Mouse (Mus musculus) adrenal gland, postnatal 25 days (tissue): ENCODE measurements around the gene Nrip1. TPM values are rescaled to one million over a fixed set of nuclear protein-coding genes. Genes with fewer than 3 reads are reported as not detected.
"Not testable (repeated sequence)": the region's sequence is repeated elsewhere in the genome, so short reads cannot be mapped to it uniquely, and the experiment has no call there.

Experiments used
- DNase-seq: peaks from one replicate; pipeline ENCODE4 v3.0.0; 2021; ENCODE audit warnings: mixed read lengths
- long read RNA-seq: library from polyadenylated mRNA; stranded (forward); transcript quantifications from one replicate; pipeline ENCODE4 v2.0.0, GENCODE M21; 2021
- total RNA-seq: library from RNA; stranded (reverse); gene quantifications from 2 replicates; pipeline ENCODE4 v1.2.3, GENCODE M21; 2021

The Nrip1 gene
- 77.2 and 97.1 TPM in 2 replicates for total RNA-seq
- long read RNA-seq, partial matches to known transcripts: 1 of 11 reads
- long read RNA-seq, other reads (novel, unspliced or antisense): 8 of 11 reads

DNA sequence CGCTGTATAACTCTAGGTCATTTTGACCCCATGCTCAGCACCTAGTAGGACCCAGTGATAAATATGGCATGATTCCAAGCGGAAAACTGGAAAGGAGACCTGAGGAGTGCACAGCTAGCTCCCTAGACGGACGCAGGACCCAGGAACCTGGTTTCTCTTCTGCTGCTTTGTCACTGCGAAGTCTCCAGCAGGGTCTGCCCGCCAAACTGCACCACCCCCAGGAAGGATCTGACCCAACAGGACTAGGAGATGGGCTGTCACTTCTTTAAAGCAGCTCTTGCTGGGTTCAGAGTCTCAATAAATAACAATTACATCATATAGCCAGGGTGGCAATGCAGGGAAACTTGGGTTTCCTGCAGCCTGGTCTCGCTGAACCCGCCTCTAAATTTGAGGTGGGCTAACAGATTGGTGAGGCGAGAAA lies at the start of gene Nrip1:
TSS of gene Nrip1 (minus strand) at position 157 of the 421 bp plus-strand sequence.
- peak; percentile 61 for DNase-seq

DNA sequence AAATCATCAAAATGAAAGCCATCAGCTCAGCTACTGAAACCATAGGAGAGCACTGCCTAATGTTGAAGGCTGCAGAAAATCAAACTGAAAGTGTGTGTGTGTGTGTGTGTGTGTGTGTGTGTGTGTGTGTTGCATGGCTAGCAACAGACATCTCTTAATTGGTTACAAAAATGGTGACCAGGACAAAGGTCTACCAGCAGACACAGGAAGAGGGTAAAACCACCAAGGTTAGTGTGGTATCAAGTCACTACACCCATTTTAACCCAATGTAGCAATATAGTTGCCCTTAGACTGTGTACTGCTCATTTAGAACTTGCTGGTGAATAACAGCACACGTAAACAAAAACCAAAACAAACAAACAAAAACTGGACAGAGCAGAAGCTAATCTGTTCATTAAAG lies 48.9 kb upstream of the Nrip1 start:
- DNase-seq: no peak

DNA sequence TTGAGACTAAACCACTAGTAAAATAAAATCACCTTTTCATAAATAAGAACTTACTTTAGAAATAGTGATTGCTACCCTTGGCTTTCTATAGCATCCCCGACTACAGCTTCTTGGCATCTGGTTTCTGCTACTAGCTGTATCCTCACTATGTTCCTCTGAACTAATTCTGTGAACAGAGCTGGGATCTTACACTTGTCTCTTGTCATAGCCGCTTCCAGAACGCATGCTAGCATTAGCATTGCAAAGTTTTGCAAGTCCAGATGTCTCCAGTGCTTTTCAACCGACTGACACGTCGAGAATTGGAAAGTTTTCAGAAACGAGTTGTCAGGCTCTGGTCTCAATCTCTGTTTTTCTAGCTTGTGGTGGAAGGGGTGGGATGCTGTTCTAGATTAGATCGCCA lies 46.2 kb upstream of the Nrip1 start:
- DNase-seq: no peak

DNA sequence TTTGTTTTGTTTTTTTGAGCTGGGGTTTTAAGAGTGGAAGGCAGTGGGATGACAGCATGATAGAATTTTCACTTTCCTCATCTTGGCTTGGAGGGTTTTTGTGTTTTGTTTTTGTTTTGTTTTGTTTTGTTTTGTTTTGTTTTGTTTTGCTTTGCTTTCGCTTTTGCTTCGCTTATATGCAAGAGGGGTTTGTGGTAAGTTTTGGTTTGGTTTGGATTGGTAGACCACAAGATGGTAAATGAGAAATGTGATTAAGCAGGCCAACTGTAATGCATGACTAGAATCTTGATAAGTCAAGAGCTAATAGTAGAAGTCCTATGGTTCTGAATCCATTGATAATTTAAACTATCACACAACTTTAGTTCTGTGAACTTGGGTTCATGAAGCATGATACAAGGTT lies 42.9 kb upstream of the Nrip1 start:
- no peak for DNase-seq

DNA sequence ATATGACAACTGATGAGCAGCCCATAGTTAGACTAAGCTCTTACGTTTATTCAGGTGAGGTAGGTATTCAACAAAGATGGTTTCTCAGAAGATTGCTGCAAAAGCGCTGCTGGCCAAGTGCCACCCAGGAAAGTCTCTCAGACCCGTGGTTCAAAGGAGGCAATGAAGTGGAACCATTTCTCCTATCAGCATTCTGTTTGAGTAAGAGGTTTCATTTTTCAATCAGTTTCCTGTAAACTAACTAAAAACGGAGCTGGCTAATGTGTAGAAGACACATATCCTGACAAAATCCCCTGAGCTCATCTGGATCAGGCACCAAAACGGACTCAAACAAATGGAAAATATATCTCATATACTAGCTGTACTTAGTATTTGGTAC lies 42.4 kb upstream of the Nrip1 start:
- DNase-seq: no peak

DNA sequence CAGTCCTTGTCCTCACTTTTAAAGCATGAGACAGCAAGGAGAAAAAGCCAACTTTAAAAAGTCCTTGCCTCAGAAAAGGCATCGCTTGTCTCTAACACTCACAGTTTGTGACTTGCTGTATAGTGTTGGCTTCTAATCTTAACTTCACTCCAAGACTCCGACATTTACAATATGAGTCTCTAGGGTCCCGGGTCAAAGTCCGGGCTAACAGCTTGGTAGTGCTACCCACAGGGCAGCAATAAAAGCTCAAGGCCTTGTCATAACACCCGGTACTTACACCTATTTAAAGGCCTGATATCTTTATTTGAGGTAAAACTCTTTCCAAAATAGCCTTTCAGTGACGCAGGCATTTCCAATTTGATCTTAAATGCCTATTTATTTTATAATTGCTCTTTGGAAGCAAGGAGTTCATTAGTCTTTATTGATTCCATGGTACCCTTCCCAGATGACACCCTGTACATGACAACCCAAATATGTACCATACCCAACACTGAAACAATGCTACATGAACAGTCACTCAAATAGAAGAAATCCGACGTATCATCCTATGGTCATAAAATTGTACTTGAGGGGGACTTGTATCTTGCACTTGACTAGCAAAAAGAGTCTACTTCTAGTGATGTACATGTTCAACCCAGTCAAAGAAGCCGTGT lies 41.9 kb upstream of the Nrip1 start:
- DNase-seq: no peak

DNA sequence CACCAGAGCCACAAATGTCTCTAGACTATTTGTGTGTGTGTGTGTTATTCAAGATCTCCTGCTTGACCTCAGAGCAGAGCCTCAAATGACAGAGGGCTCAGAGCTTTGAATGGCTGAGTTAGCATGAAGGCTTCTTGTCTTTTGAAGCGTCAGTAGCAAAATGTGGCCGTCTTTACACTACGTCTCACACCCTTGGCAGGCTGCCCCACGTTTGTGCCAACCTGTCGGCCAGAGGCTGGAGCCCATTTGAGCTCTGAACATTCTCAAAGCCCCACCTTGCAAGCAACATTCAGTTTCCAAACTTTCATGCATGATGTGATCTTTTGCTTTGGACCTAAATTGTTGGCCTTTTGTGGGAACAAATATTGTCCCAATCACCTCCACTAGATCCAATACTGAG lies 40.9 kb upstream of the Nrip1 start:
- DNase-seq: peak; percentile 11

DNA sequence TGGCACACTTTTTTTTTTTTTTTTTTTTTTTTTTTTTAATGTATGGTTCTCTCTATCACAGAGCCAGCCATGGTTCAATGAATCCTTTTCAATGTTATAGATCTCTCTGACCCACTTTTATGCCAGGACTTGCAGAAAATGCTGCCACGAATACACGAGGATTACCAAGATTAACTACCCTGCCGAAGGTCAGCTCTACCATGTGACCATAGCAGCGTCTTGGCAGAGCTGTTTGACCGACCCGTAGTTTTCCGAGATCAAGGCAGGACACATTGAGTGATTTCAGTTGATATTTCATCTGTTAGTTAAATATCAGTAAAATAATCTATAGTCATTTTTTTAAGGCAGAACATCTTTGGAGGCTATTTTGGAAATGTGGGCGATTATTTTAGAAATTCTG lies 40.0 kb upstream of the Nrip1 start:
- no peak for DNase-seq

DNA sequence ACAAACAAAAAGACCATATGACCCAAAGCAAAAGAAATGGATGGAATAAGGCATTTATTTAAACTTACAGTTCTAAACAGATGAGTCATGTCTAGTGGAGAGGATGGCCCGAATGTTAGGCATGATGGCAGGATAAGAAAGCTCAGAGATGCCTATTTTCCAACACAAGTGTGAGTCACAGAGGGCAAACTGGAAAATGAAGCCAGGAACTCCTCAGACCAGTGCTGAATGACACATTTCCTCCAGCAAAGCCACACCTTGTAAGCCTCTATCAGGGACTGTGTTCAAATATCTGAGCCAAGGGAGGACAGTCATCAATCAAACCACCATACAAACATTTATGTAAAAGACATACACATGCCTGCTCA lies 35.7 kb upstream of the Nrip1 start:
- DNase-seq: no peak

DNA sequence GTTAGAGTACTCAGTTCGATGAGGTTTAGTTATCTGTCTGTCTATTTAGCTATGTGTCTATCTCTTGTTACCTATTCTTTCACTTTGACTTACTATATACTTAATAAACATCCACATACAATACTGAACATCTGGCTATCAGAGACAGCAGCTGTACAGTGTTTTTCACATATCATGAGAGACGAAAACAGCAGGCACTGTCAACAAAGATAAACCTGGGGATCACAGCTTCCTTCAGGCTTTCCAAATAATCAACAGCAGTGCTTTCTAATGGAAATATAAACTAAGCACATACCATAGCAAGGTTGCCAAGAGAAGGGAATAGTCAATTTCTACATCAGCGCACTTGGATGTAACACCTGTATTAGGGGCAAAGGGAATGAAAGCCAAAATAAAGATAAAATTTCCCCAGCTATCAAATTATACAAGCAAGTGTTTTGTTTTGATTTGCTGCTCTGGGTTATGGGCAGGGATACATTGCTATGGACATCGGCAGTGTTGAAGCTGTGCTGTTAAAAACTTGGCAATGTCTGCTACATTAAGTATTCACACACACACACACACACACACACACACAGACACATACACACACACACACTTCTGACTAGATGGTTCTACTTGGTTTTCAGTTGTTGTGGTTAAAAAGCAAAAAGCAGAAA lies 35.2 kb upstream of the Nrip1 start:
- no peak for DNase-seq

DNA sequence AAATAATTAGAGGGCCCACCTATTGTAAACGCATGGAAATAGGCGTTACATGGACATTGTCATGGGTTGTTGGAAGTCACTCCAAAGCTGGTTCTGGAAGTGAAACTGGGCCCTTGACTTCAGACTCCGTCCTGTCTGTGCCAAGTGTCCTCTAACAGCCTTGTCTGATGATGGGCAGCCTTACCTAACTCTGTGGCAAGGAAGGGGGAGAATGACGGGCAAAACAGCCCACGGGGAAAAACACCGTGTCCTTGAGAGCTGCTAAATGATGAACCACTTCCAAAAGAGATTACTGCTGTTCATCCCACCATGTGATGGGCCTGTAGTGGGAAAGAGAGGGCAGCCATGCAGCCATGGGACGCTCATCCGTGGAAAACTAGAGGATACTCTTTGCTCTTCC lies 34.6 kb upstream of the Nrip1 start:
- no peak for DNase-seq

DNA sequence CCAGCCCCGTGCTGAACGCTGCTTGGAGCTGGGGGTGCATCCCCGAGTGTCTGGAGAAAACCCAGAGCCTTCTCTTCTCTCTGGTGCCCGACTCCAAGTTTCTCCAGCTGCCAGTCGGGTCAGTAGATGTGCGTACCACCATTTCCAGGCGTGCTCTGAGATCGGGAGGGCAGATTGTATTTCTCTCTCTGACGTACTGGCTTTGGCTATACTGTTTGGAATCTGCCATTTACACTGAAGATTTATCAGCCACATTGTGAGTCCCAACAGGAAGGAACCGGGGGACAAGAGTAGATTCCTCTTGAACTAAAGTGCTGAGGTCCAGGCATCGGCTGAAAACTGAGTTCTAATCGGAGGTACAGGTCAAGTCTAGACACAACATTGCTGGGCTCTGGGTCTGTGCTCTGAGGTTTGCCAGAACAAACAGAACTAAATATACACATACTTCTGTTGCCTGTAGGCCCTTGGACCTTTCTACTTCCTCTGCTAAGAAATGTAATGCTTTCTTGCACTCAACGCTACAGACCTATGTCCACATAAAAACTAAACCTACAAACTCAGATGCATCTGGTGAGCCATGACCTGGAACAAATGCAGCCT lies 33.8 kb upstream of the Nrip1 start:
- no peak for DNase-seq

DNA sequence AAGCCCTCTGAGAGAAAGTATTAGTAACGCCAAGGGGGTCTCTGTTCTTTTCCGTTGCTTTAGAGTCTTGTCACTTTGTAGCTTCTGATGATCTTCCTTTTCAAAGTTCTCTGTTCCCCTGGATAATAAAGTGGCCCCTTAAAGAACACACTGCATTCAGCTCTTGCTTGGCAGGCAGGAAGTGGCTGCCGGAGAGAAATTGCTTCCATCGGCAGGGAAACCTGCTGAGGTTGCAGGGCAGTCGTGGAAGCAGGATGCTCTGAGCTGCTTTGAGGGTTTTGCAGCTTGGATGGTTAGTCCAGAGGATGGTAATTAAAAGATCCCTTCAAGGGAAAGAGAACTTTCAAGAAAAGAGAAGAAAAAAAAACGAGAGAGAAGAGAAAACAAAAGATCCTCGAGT lies 33.3 kb upstream of the Nrip1 start:
- DNase-seq: no peak

DNA sequence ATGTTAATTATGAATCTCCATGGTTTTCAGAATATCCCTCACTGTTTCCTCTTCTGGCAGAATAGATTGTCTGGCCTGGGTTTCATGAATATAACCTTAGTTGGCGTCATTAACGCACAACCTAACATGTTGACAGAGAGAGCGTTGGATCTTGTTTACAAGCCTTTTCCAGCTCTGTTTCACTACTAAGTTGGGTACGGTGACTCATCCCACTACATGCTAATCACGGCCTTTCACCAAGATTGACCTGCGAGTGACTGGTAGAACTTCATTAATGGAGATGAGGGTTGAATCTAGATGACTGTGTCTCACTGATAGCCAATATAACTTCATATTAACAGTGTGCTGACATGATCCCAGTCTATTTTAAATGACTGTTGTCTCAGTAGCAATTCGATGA lies 32.7 kb upstream of the Nrip1 start:
- no peak for DNase-seq

DNA sequence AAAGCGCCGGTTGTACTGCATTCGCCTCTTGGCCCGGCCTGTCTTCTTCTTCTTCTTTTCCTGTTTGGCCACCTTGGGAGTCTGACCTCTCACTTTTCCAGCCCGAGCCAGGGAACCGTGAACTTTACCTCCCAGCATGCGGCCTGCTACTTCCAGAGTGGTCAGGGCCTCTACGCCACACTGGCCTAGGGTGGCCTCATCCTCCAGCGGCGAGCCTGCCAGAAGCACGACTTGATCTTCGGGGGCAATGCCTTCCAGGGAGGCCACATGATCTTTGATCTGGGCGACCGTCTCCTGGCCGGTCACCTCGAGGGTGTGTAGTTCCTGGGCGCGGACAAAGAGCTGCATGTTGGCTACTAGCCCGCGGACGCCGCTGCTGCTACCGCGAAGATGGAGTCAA lies 29.7 kb upstream of the Nrip1 start:
- not testable (repeated sequence) for DNase-seq

DNA sequence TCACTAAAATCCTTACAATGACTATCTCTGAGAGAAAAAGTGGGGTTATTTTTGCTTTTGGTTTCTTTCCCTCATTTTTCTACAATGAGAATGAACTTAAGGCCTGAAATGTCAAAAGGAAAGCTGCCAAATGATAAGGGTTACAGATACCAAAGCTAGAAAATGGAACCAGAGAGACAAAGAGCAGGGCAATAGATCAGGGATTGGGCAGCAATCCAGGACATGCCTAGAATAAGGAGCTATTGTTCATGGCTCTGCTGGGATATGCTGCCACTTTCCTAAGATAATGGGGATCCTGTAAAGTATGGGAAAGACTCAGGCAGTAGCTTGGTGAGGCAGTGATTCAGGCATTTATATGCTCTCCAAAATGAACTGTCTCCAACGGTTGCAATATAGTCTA lies 22.9 kb upstream of the Nrip1 start:
- DNase-seq: no peak

DNA sequence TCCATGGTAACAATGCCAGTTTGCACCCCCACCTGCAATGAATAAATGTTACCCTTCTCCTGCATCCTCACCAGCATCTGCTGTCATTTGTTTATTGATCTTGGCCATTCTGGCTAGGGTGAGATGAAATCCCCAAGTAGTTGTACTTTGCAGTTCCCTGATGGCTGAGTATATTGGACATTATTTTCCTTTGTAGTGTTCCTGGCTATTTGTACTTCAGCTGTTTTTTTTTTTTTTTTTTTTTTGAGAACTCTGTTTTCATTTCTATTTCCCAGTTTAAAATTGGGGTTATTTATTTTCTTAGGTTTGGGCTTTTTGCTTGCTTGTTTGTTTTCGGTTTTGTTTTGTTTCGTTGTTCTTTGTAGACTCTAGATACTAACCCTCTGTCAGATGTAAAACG lies 19.6 kb upstream of the Nrip1 start:
- no peak for DNase-seq

DNA sequence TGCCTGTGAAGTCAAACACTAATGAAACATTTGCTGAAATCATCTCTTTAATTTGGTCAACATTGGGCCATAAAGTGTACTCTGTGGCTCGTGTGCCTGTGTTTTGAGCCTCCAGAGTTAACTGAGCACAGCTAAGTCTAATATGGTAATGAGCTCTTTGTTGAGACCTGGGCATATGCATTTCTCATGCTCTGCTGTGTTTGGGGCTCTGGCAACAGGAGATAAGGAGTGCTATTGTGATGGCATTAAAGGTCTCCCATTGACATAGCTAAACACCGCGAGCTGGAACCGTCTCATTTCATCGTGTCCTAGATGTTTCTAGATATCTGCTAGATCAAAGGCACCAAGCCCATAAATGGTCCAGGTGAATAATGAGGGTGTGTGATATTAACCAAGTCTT lies 12.9 kb upstream of the Nrip1 start:
- no peak for DNase-seq

DNA sequence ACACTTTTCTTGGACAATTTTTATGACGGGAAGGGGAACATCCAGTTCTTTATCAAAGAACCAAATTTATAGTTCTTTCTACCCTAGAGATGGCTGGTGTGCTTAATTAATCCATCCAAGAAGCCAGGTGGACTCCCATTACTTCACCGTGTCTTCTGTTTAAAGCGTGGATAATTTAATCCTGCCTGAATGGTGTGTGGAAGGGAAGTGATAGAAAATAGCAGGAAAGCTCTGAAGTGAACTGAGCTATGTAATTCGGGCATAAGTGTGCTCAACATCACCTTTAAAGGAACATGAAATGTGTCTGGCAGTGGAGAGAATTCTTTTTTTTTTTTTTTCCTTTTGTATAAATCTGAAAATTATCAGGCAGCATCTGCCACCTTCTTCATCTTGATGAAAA lies 12.4 kb upstream of the Nrip1 start:
- no peak for DNase-seq

DNA sequence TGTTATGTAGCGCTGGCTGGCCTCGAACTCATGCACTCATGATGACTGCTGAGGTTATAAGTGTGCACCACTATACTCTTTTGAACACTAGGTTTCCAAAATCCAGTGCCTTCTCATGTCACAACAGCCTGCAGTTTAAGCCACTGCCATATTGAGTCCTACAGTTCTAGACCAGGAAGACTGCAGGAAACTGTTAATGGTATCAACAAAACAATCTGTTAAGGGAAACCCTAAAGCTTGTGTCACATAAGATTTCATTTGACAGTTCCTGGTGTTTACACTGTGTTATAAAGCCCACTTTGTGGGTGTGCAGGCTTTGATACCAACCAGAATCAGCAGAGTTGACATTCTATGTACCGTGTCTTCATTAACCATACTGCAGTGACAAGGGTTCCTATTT lies 3.6 kb upstream of the Nrip1 start:
- no peak for DNase-seq

DNA sequence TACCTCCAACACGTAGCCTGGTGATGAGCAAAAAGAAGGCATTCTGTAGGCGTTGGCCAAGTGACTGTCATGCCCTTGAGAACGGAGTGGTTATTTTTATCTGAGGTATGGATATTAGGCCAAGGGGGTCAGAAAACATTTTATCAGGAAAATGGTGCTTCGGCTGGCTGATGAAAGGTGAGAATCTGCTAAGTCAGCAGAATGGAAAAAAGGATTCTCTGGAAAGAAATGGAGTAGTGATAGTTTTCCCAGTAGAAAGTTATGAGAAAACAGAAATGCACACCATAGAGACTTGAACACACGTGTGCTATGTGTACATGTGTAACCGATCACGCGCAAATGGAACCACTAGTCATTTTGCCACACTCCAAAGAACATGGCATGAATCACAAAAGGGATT lies 3.0 kb upstream of the Nrip1 start:
- DNase-seq: no peak

DNA sequence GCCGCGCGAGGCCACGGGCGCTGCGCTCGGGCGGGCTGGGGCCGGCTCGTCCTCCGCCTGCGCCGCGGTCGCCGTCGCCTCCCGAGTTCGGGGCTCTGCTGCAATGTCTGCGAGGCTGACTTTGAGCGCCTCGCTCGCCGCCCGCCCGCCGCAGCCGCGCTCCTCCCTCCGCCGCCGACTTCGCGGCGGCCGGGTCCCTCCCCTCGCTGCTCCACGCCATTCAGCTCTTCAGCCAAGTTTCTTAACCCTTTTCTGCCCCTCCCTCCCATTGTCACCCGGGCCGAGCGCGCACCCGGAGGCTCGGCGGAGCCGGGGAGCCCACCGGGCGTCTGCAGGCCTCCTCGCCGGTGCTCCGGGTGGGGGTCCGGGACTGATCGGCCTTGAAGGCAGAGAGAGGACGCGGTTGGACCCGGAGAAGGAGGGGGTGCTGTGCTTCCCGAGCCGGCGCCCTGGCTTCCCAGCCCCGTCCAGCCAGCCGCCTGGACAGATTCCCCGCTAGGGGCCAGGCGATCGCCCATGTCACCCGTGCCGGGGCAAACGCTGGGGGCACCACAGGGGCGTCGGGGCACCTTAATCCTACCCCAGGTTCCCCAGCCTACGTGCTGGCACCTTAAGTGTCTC lies 576 bp downstream of the Nrip1 start:
- DNase-seq: peak; percentile 89
